Mouse (Mus musculus): ENCODE results near the gene Ormdl3. TPM values are rescaled to one million over a fixed set of nuclear protein-coding genes. Genes with fewer than 3 reads are reported as not detected.
"Not testable (repeated sequence)": the region's sequence is repeated elsewhere in the genome, so short reads cannot be mapped to it uniquely, and the experiment has no call there.

The Ormdl3 gene
- 10 to 100 TPM; 48.9 TPM for total RNA-seq (2021)

GRCm38 (mm10) chr11:98586892-98587563, at the start of gene Ormdl3:
Gene Ormdl3, minus strand, starts transcription at chr11:98587368.
- peak; percentile 99 for DNase-seq (ENCODE audit: low spot score in 2 of 2)

GRCm38 (mm10) chr11:98635312-98635970, 48.3 kb upstream of the Ormdl3 start:
- intact Hi-C loops (cut with DNase I); DNase-seq (ENCODE audit: low spot score in 2 of 2): not testable (repeated sequence)

More at GRCm38 (mm10) chr11:98586892-98587563, at the start of gene Ormdl3:
- intact Hi-C loops (cut with DNase I) = loop anchor here (2.0 kb wide), 1 partner anchor 36 kb away; the partner anchor contains the start of gene Zpbp2

GRCm38 (mm10) chr11:98630646-98631045, 43.5 kb upstream of the Ormdl3 start:
- intact Hi-C loops (cut with DNase I) = no loop called here
- no peak for DNase-seq (ENCODE audit: low spot score in 2 of 2)

- DNase-seq (ENCODE audit: low spot score in 2 of 2) = no peak
- intact Hi-C loops (cut with DNase I) = no loop called here
These were observed 41.5 kb upstream of the Ormdl3 start for GRCm38 (mm10) chr11:98628706-98629105.

GRCm38 (mm10) chr11:98625611-98626410, 38.6 kb upstream of the Ormdl3 start, which contains the start of the genes Gm12355 and Gsdma3:
Gene Gm12355, minus strand, starts transcription at chr11:98625661.
Gene Gsdma3, plus strand, starts transcription at chr11:98626360.
- intact Hi-C loops (cut with DNase I) = no loop called here
- no peak for DNase-seq (ENCODE audit: low spot score in 2 of 2)

DNA sequence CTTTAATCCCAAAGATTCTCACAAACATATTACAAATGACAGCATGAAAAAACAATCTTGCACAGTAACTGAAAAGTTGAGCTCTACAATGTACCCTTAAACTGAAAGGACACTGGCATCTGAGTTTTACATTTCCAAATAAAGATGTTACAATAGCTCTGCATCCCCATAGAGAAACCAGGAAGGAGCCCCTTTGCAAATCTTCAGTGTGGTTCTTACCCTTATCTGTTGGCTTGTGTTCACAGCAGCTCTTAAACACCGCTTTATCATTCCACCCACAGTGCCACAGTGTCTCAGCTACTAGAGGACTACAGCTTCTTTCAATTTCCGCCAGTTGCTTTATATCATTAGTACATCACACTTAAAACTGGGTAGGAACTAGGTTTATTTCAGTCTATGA, 37.2 kb upstream of the Ormdl3 start:
- intact Hi-C loops (cut with DNase I); DNase-seq (ENCODE audit: low spot score in 2 of 2): not testable (repeated sequence)

DNA sequence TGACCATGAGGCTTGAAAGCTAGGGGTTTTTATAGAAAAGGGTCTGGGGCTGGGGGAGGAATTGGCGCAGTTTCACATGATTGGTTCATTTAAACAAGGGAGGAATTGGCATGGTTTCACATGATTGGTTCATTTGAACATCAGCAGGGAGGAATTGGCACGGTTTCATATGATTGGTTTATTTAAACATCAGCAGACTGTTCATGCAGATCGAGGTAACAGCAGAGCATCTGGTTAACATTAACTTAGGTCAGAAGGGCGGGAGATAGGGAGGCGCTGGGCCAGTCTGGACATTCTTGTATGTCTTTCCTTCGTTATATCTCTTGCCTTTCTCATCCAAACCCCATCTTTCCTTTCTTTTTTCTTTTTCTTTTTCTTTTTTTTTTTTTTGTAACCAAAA, 36.8 kb upstream of the Ormdl3 start:
- DNase-seq (ENCODE audit: low spot score in 2 of 2); intact Hi-C loops (cut with DNase I): not testable (repeated sequence)

GRCm38 (mm10) chr11:98620791-98621190, 33.6 kb upstream of the Ormdl3 start:
- intact Hi-C loops (cut with DNase I) = no loop called here
- no peak for DNase-seq (ENCODE audit: low spot score in 2 of 2)

- intact Hi-C loops (cut with DNase I) = loop anchor here (5.0 kb wide), 1 partner anchor 51 kb away; no protein-coding TSS in a partner anchor
- peak; percentile 45 to 71 for DNase-seq (ENCODE audit: low spot score in 2 of 2)
These were observed 19.6 kb upstream of the Ormdl3 start for GRCm38 (mm10) chr11:98606763-98607162.

DNA sequence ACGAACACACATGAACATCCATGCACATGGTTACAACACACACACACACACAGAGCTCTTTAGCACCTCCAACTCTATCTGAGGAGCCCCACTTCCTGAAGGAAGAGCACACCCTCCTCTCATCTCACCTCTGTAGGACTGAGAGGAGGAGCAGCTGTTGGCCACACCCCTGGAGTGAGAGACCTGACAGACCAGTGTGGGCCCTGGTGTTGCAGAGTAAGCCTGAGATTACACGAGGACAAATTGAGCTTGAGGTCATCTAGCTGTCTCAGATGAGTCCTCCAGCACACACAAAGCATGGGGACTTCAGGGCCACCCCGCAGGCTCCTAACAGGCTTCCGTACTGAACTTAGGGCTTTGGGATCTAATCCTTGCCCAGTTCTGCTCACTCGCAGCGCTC, 17.7 kb upstream of the Ormdl3 start:
- intact Hi-C loops (cut with DNase I) = loop anchor here (1.0 to 5.0 kb wide), 2 partner anchors 32 to 52 kb away; no protein-coding TSS in a partner anchor
- not testable (repeated sequence) for DNase-seq (ENCODE audit: low spot score in 2 of 2)

GRCm38 (mm10) chr11:98603953-98604352, 16.8 kb upstream of the Ormdl3 start:
- DNase-seq (ENCODE audit: low spot score in 2 of 2) = no peak
- intact Hi-C loops (cut with DNase I) = no loop called here

GRCm38 (mm10) chr11:98602090-98602690, 15.0 kb upstream of the Ormdl3 start:
- no peak for DNase-seq (ENCODE audit: low spot score in 2 of 2)
- intact Hi-C loops (cut with DNase I) = no loop called here

DNA sequence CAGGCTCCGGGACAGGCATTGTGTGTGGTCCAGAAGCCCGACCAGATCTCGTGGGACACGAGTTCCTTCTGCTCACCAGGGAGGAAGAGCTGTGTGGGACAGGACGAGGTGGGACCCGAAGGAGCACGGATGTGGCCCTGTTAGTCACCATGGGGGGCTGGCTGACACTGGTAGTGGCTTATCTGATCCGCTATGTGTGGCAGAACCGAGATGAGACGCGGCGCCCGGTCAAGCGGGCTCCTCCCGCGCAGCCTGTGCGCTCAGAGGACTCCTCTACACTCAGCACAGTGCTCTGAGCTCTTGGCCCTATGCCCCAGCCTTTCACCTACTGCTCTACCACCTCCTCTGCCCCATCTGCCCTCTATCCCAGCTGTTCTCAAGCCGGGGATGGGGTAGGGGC, 12.1 kb upstream of the Ormdl3 start:
- intact Hi-C loops (cut with DNase I) = no loop called here
- DNase-seq (ENCODE audit: low spot score in 2 of 2) = no peak

GRCm38 (mm10) chr11:98598851-98599290, 11.7 kb upstream of the Ormdl3 start:
- no peak for DNase-seq (ENCODE audit: low spot score in 2 of 2)
- intact Hi-C loops (cut with DNase I) = no loop called here

DNA sequence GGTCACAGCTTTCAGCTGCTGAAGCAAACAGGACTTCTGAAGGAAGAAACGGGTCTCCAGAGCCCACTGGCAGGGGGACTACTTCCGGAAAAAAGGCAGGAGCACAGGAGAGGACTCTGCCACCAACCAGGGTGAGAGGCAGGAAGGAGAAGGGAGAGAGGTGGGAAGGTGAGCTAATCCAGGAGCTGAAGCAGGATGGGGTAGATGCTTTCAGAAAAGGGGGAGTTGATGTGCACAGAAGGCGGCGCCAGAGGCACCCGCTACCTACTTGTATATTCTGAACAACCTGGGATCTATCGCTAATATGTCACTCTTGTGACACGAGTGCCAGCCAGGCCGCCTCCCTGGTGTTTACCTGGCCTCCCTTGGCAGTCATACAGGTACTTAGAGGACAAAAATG, 10.8 kb upstream of the Ormdl3 start, which contains the start of gene Lrrc3c:
Gene Lrrc3c, plus strand, starts transcription at position 301 of the 400 bp plus-strand sequence.
- intact Hi-C loops (cut with DNase I) = no loop called here
- no peak for DNase-seq (ENCODE audit: low spot score in 2 of 2)

GRCm38 (mm10) chr11:98597363-98597762, 10.2 kb upstream of the Ormdl3 start:
- no peak for DNase-seq (ENCODE audit: low spot score in 2 of 2)
- intact Hi-C loops (cut with DNase I) = no loop called here

GRCm38 (mm10) chr11:98595955-98596354, 8.8 kb upstream of the Ormdl3 start:
- no peak for DNase-seq (ENCODE audit: low spot score in 2 of 2)
- intact Hi-C loops (cut with DNase I) = no loop called here

GRCm38 (mm10) chr11:98595473-98595872, 8.3 kb upstream of the Ormdl3 start:
- intact Hi-C loops (cut with DNase I) = no loop called here

DNA sequence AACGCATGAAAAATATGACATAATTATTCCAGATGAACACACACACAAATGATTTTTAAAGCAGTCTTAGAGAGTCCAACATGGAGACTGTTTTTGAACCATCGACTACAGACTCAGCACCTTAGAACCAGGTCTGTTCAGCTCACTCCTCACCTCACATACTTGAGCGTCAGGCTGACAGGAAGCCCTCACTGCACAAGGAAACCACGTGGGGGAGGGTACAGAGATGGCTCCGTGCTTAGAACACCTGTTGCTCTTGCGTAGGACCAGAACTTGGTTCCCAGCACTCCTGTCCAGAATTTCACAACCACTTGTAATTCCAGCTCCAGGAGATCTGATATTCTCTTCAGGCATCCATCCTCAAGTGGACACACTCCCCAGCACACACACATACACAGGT, 7.9 kb upstream of the Ormdl3 start:
- intact Hi-C loops (cut with DNase I) = no loop called here
- no peak for DNase-seq (ENCODE audit: low spot score in 2 of 2)

More at GRCm38 (mm10) chr11:98595473-98595872, 8.3 kb upstream of the Ormdl3 start:
- no peak for DNase-seq (ENCODE audit: low spot score in 2 of 2)
